Mouse (Mus musculus) liver, embryonic 14.5 days (tissue): ENCODE measurements at regions not wholly inside any gene's neighbourhood (a gene's known extent, or its start where the extent isn't known, plus 50 kb on each side); places are given as distances from the start of the nearest gene placed in this dataset.

ENCODE experiments used
- ATAC-seq: fragments of 200-750 bp; cut with Nextera tagmentation; 2 replicates; pipeline ENCODE4 v1.8.0; 2017; ENCODE audit warnings: moderate number of reproducible peaks, mild to moderate bottlenecking, moderate library complexity; ENCODE audit not compliant: insufficient read depth
- DNase-seq, 3 experiments: peaks; one replicate each; pipeline ENCODE4 v3.0.0-alpha.2; 2012 to 2013; ENCODE audit warnings: low read depth in 3 of 3, low spot score in 3 of 3
- H3K27ac ChIP-seq: fragments of 300-500 bp; sonication (generic); 2 replicates; pipeline ENCODE4 v1.5.1; 2014; ENCODE audit warnings: moderate library complexity, mild to moderate bottlenecking, control low read depth, inconsistent platforms
- H3K27me3 ChIP-seq: fragments of 300-500 bp; sonication (generic); 2 replicates; pipeline ENCODE4 v1.6.1; 2014; ENCODE audit warnings: mild to moderate bottlenecking, low read length, moderate library complexity; ENCODE audit not compliant: control insufficient read depth, insufficient read depth
- H3K36me3 ChIP-seq: fragments of 300-500 bp; sonication (generic); replicated peaks from 2 replicates; pipeline ENCODE4 v1.6.1; 2014; ENCODE audit warnings: low read depth; ENCODE audit not compliant: control insufficient read depth, insufficient read depth
- H3K4me1 ChIP-seq, 2 experiments: fragments of 200-500 bp in 1 of 2; fragments of 300-500 bp in 1 of 2; sonication (generic) in 1 of 2; replicated peaks; 2 replicates each; pipeline ENCODE4 v1.6.1; 2012 to 2014; ENCODE audit warnings: antibody characterized with exemption in 1 of 2, inconsistent platforms in 1 of 2, low read length in 1 of 2; ENCODE audit not compliant: control insufficient read depth in 2 of 2, insufficient read depth in 2 of 2
- H3K4me2 ChIP-seq: fragments of 300-500 bp; sonication (generic); 2 replicates; pipeline ENCODE4 v1.6.1; 2014; ENCODE audit warnings: low read depth, mild to moderate bottlenecking, control low read depth, moderate library complexity
- H3K4me3 ChIP-seq, 2 experiments: fragments of 200-500 bp in 1 of 2; fragments of 300-500 bp in 1 of 2; sonication (generic) in 1 of 2; 2 replicates each; pipeline ENCODE4 v1.5.1; 2012 to 2014; ENCODE audit warnings: low read depth in 2 of 2, low read length in 2 of 2, mild to moderate bottlenecking in 2 of 2, control low read depth in 1 of 2, inconsistent platforms in 1 of 2, moderate library complexity in 1 of 2; ENCODE audit not compliant: insufficient read depth in 1 of 2
- H3K9ac ChIP-seq: fragments of 300-500 bp; sonication (generic); replicated peaks from 2 replicates; pipeline ENCODE4 v1.6.1; 2014; ENCODE audit warnings: mild to moderate bottlenecking, control low read depth, moderate library complexity
- H3K9me3 ChIP-seq: fragments of 300-500 bp; sonication (generic); 2 replicates; pipeline ENCODE4 v1.6.1; 2016; ENCODE audit warnings: low read length, mixed read lengths; ENCODE audit not compliant: control insufficient read depth
- CTCF ChIP-seq: IDR thresholded peaks from 2 replicates; pipeline ENCODE4 v1.5.1; 2016; ENCODE audit warnings: antibody characterized with exemption, low read depth, control low read depth
- EP300 ChIP-seq: IDR thresholded peaks from 2 replicates; pipeline ENCODE4 v1.6.1; 2016; ENCODE audit warnings: antibody characterized with exemption, low read depth
- WGBS: fragments of 180-500 bp; shearing (Covaris S2); extraction: QIAGEN DNeasy Blood & Tissue Kit; methylation state at CpG from one replicate; pipeline ENCODE4 v1.1.7; 2014; ENCODE audit not compliant: insufficient replicate concordance; 5-methylcytosine and 5-hydroxymethylcytosine counted together

DNA sequence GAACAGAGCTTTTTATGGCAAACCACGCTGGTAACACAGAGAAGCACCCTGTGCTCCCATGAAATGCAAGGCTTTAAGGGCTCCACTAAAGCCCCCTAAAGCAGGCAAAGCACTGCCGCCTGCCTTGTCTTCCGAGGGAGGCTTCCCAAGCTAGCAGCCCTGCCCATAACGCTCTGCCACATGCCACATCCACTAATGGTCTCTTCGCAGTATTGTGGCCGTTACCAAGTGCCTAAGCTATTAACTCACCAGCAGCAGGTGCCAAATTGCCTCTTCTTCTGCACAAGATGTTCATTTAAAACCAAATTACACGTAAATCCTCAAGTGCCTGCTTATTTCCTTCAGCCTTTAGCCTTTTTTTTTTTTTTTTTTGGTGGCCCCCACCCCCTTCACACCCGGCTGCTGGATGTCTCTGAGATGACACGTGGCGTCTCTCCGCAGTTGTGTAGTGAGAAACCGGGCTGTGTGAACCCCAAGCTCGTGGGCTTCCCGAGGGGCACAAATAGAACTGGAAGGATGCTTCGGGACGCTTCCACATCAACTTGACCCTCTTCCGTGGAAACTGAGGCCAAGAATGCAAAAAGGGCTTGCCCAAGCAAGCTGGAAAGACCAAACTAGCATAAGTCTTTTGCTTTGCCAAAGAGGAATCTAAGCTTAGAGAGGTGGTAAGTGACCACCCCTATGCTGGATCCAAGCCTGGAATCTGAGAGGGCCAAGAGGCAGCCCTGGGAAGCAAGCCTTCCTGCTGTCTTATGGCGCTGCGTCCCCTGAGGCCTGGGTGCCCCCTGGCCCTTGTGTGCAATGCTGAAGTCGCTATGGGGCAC is 117.2 kb upstream of the Parp11 start:
- DNase-seq (no peak), ATAC-seq (no peak)
- WGBS = 67% methylated on average over 20 of the region's 20 CpGs
- TF ChIP-seq CTCF (no peak), EP300 (no peak)
- Histone ChIP-seq H3K4me1 (peaks cover 42 to 52% of the 10 kb centered on the region in 2 experiments), H3K36me3 (no peaks in the 10 kb centered on the region), H3K4me2 (peak overlapping the region; percentile 90), H3K9me3 (no peaks in the 10 kb centered on the region), H3K27me3 (no peaks in the 10 kb centered on the region), H3K27ac (no peak overlapping the region), H3K4me3 (no peak overlapping the region; a peak in 1 of 4 replicates), H3K9ac (peak overlapping the region; percentile 87; the same call in 1 of the 2 replicates)

- TF ChIP-seq EP300 (no peak), CTCF (no peak)
- Histone ChIP-seq H3K36me3 (no peaks in the 10 kb centered on the region), H3K9me3 (no peaks in the 10 kb centered on the region), H3K9ac (peak overlapping the region; percentile 87), H3K4me2 (peak overlapping the region; percentile 90), H3K4me3 (peak overlapping the region; percentile 54 to 64), H3K4me1 (peaks cover 35 to 44% of the 10 kb centered on the region in 2 experiments), H3K27ac (peak overlapping the region; percentile 60), H3K27me3 (no peaks in the 10 kb centered on the region)
- WGBS = 2% methylated on average over 46 of the region's 46 CpGs
- ATAC-seq = peak; percentile 88
- peak; percentile 65 to 72 (median 69) for DNase-seq
These were observed 116.5 kb upstream of the Parp11 start for GRCm38 (mm10) chr6:127330015-127330705.

GRCm38 (mm10) chr6:127331091-127331490 is 115.5 kb upstream of the Parp11 start:
- no peak for DNase-seq
- H3K4me3 ChIP-seq = no peak overlapping the region; a peak in 1 of 4 replicates
- peaks cover 25 to 36% of the 10 kb centered on the region in 2 experiments for H3K4me1 ChIP-seq
- TF ChIP-seq EP300 (no peak), CTCF (no peak)
- peak overlapping the region; percentile 90 for H3K4me2 ChIP-seq
- no peaks in the 10 kb centered on the region for H3K36me3 ChIP-seq
- ATAC-seq = no peak
- 39% methylated on average over 5 of the region's 5 CpGs for whole genome bisulfite sequencing
- H3K9ac ChIP-seq = peak overlapping the region; percentile 87
- no peaks in the 10 kb centered on the region for H3K27me3 ChIP-seq
- no peaks in the 10 kb centered on the region for H3K9me3 ChIP-seq
- H3K27ac ChIP-seq = peak overlapping the region; percentile 60; the same call in 1 of the 2 replicates

DNA sequence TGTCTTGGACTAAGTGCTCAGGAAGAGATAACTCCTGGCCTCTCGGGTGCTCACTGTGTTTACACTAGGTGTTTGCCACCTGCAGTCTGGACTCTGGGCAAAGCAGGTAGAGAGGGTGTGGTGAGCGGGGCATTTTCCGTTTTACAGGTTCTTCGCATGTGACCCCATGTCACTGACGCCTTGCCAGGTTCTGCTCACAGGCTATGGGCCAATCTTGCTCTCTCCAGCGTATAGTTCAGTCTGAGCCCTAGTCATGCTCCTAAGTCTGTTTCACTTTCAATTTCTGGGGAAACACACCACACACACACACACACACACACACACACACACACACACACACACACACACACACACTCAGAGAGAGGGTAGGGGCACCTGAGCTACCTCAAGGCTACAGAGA is 112.4 kb upstream of the Parp11 start:
- Histone ChIP-seq H3K27me3 (no peaks in the 10 kb centered on the region; the same call in 1 of the 2 replicates), H3K9ac (no peak overlapping the region), H3K27ac (no peak overlapping the region), H3K4me2 (no peak overlapping the region), H3K36me3 (no peaks in the 10 kb centered on the region), H3K9me3 (no peaks in the 10 kb centered on the region), H3K4me3 (no peak overlapping the region), H3K4me1 (peaks cover 8 to 34% of the 10 kb centered on the region in 2 experiments)
- WGBS = 71% methylated on average over 6 of the region's 6 CpGs
- no peak for DNase-seq
- no peak for TF ChIP-seq EP300
- TF ChIP-seq CTCF = no peak
- no peak for ATAC-seq

DNA sequence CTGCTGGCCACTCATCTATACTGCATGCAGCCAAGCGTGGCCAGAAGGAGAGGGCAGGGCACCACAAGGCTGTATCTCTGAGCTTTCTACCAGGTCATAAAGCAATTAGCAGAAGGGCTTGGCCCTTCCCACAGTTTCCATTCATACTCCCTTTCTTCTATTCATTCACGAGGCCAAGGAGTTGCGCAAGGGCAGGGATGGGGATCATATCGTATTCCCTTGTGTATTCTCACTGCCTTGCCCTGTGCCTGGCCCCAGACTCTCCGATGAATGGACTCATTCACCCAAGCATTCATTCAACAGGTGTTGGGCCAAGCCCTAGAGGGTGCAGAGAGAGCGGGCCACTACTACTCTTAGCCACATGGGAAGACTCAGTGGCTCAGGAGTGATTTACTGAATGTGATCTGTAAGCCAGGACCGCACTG is 111.2 kb upstream of the Parp11 start:
- 72% methylated on average over 7 of the region's 7 CpGs for WGBS
- no peak overlapping the region for H3K9ac ChIP-seq

More for the DNA sequence above, 111.2 kb upstream of the Parp11 start:
- H3K4me1 ChIP-seq = peaks cover 8 to 28% of the 10 kb centered on the region in 2 experiments
- ATAC-seq (no peak), DNase-seq (no peak)
- H3K36me3 ChIP-seq = no peaks in the 10 kb centered on the region
- H3K27ac ChIP-seq = no peak overlapping the region
- no peaks in the 10 kb centered on the region; the same call in 1 of the 2 replicates for H3K27me3 ChIP-seq
- H3K9me3 ChIP-seq = no peaks in the 10 kb centered on the region
- H3K4me2 ChIP-seq = no peak overlapping the region
- H3K4me3 ChIP-seq = no peak overlapping the region
- no peak for TF ChIP-seq CTCF
- no peak for TF ChIP-seq EP300
